Comparison of ENCODE assay signal across 10 mouse cellular contexts in the genomic region with DNA sequence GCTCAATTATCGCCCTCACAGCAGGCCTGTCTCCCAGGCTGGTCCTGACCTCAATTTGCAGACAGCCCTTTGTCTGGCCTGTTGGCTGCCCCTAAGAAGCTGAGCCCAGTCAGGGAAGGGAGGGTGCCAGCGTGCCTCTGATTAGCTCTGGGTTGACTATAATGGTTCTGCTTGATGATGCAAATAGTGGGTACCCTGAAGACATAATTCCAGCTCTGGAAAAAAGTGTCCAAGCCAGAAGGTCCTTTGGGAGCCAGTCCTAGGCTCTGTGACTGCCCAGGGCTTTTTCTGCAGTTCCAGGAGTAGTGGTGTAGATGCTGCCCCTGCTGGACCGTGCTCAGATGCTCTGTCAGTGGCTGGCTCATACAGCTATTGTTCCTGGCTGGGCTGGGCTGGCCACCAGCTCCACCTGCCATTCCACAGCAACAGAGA.
DNase-seq lines count a peak whose midpoint lies in the region; ATAC-seq lines count a peak whose summit lies in the region.
"Had no signal": no experiment of that assay in that cellular context is flagged by ENCODE, and none has a peak within 500 bp of the region (broad histone marks: within the 10 kb centered on the region; RNA-seq: fewer than 3 reads in every experiment).

No protein-coding gene starts in this region.

- no peaks in the 10 kb centered on the region for H3K36me3 ChIP-seq in embryonic facial prominence, embryonic 14.5 days (ENCODE audit: control insufficient read depth, insufficient read depth, low read length)
- no peaks in the 10 kb centered on the region for H3K36me3 ChIP-seq in hindbrain, embryonic 13.5 days
- H3K36me3 ChIP-seq in midbrain, embryonic 15.5 days (replicated peaks), result no peaks in the 10 kb centered on the region

- no peak overlapping the region for H3K4me2 ChIP-seq in embryonic facial prominence, embryonic 14.5 days (ENCODE audit: low read depth, low read length)
- no peak overlapping the region for H3K4me2 ChIP-seq in hindbrain, embryonic 13.5 days
- H3K4me2 ChIP-seq in midbrain, embryonic 15.5 days, result no peak overlapping the region
- H3K4me2 ChIP-seq: lung, embryonic 14.5 days had no signal

- peak; percentile 68 for ATAC-seq in embryonic facial prominence, embryonic 14.5 days (ENCODE audit: low read depth)
- ATAC-seq in hindbrain, embryonic 13.5 days (ENCODE audit: low FRiP score), result peak; percentile 43; the same call in 1 of the 2 replicates
- ATAC-seq in midbrain, embryonic 15.5 days (replicated peaks), result peak; percentile 47

- intact Hi-C loops in left cerebral cortex, postnatal 36 days (cut with DNase I), result no loop called here

- H3K9me3 ChIP-seq in embryonic facial prominence, embryonic 14.5 days (ENCODE audit: control insufficient read depth, low read length), result no peaks in the 10 kb centered on the region
- H3K9me3 ChIP-seq in hindbrain, embryonic 13.5 days, result no peaks in the 10 kb centered on the region
- H3K9me3 ChIP-seq in midbrain, embryonic 15.5 days, result no peaks in the 10 kb centered on the region

- peaks cover 19% of the 10 kb centered on the region; the same call in 1 of the 2 replicates for H3K4me1 ChIP-seq in embryonic facial prominence, embryonic 14.5 days (ENCODE audit: control insufficient read depth, insufficient read depth, low read length)
- H3K4me1 ChIP-seq in hindbrain, embryonic 13.5 days (replicated peaks), result peaks cover 50% of the 10 kb centered on the region
- peaks cover 46% of the 10 kb centered on the region for H3K4me1 ChIP-seq in midbrain, embryonic 15.5 days

- no peak overlapping the region for H3K9ac ChIP-seq in embryonic facial prominence, embryonic 14.5 days (ENCODE audit: low read depth, low read length)
- H3K9ac ChIP-seq in hindbrain, embryonic 13.5 days, result no peak overlapping the region
- H3K9ac ChIP-seq in midbrain, embryonic 15.5 days, result no peak overlapping the region
- H3K9ac ChIP-seq: lung, embryonic 14.5 days had no signal

- H3K27ac ChIP-seq in embryonic facial prominence, embryonic 14.5 days (replicated peaks; ENCODE audit: low read depth, low read length), result no peak overlapping the region
- H3K27ac ChIP-seq in hindbrain, embryonic 13.5 days, result peak overlapping the region; percentile 52
- H3K27ac ChIP-seq in midbrain, embryonic 15.5 days, result peak overlapping the region; percentile 56
- H3K27ac ChIP-seq: heart, adult 2 months had no signal

- DNase-seq in embryo, embryonic 10 days (ENCODE audit: low spot score), result peak; percentile 60
- DNase-seq in embryonic facial prominence, embryonic 14.5 days (ENCODE audit: low spot score), result no peak
- no peak for DNase-seq in left cerebral cortex, adult 18-20 months (ENCODE audit: low spot score in 2 of 2)
- no peak for DNase-seq in left cerebral cortex, postnatal 36 days (ENCODE audit: low spot score in 2 of 2)
- DNase-seq in c-Kit-positive CD71-positive TER-119-positive erythroid progenitor cells, embryonic 14.5 days (ENCODE audit: low spot score), result no peak
- DNase-seq: heart, adult 2 months; lung, embryonic 14.5 days; thymus, postnatal 25 days had no signal

- no peak overlapping the region for H3K4me3 ChIP-seq in embryonic facial prominence, embryonic 14.5 days (ENCODE audit: low read depth, low read length)
- H3K4me3 ChIP-seq in hindbrain, embryonic 13.5 days, result no peak overlapping the region
- H3K4me3 ChIP-seq in midbrain, embryonic 15.5 days, result no peak overlapping the region
- H3K4me3 ChIP-seq: heart, adult 2 months had no signal

- no peaks in the 10 kb centered on the region for H3K27me3 ChIP-seq in embryonic facial prominence, embryonic 14.5 days (replicated peaks; ENCODE audit: control insufficient read depth, insufficient read depth, low read length)
- H3K27me3 ChIP-seq in hindbrain, embryonic 13.5 days, result peaks cover 50% of the 10 kb centered on the region
- H3K27me3 ChIP-seq in midbrain, embryonic 15.5 days (replicated peaks), result no peaks in the 10 kb centered on the region

- 17% methylated on average over 3 of the region's 3 CpGs for WGBS in embryonic facial prominence, embryonic 14.5 days
- WGBS in hindbrain, embryonic 13.5 days, result 0% methylated on average over 3 of the region's 3 CpGs
- WGBS in midbrain, embryonic 15.5 days, result 6% methylated on average over 3 of the region's 3 CpGs
